Mouse (Mus musculus): ENCODE measurements at regions not wholly inside any gene's neighbourhood (a gene's known extent, or its start where the extent isn't known, plus 50 kb on each side); places are given as distances from the start of the nearest gene placed in this dataset.
A peak's percentile ranks its signal among the peaks of the same experiment; 100 is the strongest.

- Histone ChIP-seq H3K4me1 (ENCODE audit: control insufficient read depth, insufficient read depth, low read length) (no peaks in the 10 kb centered on the region), H3K27me3 (replicated peaks; ENCODE audit: control insufficient read depth, insufficient read depth, low read length) (no peaks in the 10 kb centered on the region; the same call in 1 of the 2 replicates), H3K27ac (ENCODE audit: insufficient read depth, low read depth, low read length) (no peak overlapping the region), H3K36me3 (ENCODE audit: control insufficient read depth, insufficient read depth, low read length) (no peaks in the 10 kb centered on the region), H3K4me3 (ENCODE audit: insufficient read depth, low read depth, low read length) (no peak overlapping the region)
- DNase-seq, result no peak
- TF ChIP-seq CTCF (conservative IDR thresholded peaks at IDR 0.05; ENCODE audit: insufficient read depth, insufficient read length, low read depth, low read length), result no peak
- no peak for TF ChIP-seq POLR2A (IDR thresholded peaks at IDR 0.05; ENCODE audit: low read depth, low read length)
- WGBS, result 54% methylated on average over 3 of the region's 3 CpGs
Measured at GRCm38 (mm10) chr1:43633246-43633645, 97.2 kb upstream of the 1500015O10Rik start.

DNA sequence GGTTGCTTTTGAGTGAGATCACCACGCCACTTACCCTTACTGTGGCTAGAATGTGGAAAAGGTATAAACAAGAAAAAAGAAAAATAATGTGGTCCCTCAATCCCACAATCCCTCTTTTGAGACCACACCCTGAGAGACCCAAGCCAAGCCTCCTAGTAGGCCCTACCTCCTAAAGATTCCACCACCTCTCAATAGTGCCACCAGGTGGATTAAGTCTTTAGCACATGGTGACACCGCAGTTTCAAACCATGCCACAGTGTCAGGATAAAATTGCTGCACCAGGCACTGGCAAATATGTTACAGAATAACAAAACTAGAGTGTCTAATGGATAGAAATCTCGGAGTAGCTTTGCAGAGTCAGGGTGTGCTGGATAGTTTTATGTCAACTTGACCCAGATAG is 94.7 kb upstream of the 1500015O10Rik start:
- H3K27me3 ChIP-seq (replicated peaks; ENCODE audit: control insufficient read depth, insufficient read depth, low read length), result no peaks in the 10 kb centered on the region; the same call in 1 of the 2 replicates
- WGBS, result 73% methylated on average over 3 of the region's 3 CpGs
- H3K27ac ChIP-seq (ENCODE audit: insufficient read depth, low read depth, low read length), result no peak overlapping the region
- no peak overlapping the region for H3K4me3 ChIP-seq (ENCODE audit: insufficient read depth, low read depth, low read length)
- peak; percentile 24 for DNase-seq
- H3K36me3 ChIP-seq (ENCODE audit: control insufficient read depth, insufficient read depth, low read length), result no peaks in the 10 kb centered on the region
- no peaks in the 10 kb centered on the region for H3K4me1 ChIP-seq (ENCODE audit: control insufficient read depth, insufficient read depth, low read length)
- TF ChIP-seq POLR2A (IDR thresholded peaks at IDR 0.05; ENCODE audit: low read depth, low read length) (no peak), CTCF (conservative IDR thresholded peaks at IDR 0.05; ENCODE audit: insufficient read depth, insufficient read length, low read depth, low read length) (peak; percentile 51)

- TF ChIP-seq CTCF (conservative IDR thresholded peaks at IDR 0.05; ENCODE audit: insufficient read depth, insufficient read length, low read depth, low read length) (no peak), POLR2A (IDR thresholded peaks at IDR 0.05; ENCODE audit: low read depth, low read length) (no peak)
- no peaks in the 10 kb centered on the region for H3K4me1 ChIP-seq (ENCODE audit: control insufficient read depth, insufficient read depth, low read length)
- H3K27me3 ChIP-seq (replicated peaks; ENCODE audit: control insufficient read depth, insufficient read depth, low read length), result no peaks in the 10 kb centered on the region; the same call in 1 of the 2 replicates
- no peaks in the 10 kb centered on the region for H3K36me3 ChIP-seq (ENCODE audit: control insufficient read depth, insufficient read depth, low read length)
- no peak overlapping the region for H3K27ac ChIP-seq (ENCODE audit: insufficient read depth, low read depth, low read length)
- H3K4me3 ChIP-seq (ENCODE audit: insufficient read depth, low read depth, low read length), result no peak overlapping the region
- 95% methylated on average over 2 of the region's 2 CpGs for WGBS
- no peak for DNase-seq
Measured at GRCm38 (mm10) chr1:43637956-43638355, 92.4 kb upstream of the 1500015O10Rik start.

DNA sequence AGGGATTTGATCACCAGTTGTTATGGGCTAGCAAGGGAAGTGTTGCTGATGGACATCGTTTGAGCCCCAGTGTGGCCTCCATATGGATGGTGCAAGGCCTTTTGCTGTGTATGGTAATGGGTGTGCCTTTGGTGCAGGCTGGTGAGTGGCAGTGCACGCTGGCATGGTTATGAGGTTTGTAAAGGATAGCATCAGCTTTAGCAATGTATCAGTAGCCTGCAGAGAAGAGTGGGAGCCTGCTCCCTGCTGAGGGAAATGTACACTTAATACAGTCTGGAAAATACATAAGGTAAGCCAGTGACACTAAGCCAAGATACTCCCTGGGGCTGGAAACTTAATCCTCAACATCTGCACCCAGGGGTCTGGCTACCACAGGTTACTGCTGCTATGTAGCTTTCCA is 58.4 kb upstream of the 1500015O10Rik start:
- no peak overlapping the region for H3K4me3 ChIP-seq (ENCODE audit: insufficient read depth, low read depth, low read length)
- H3K27me3 ChIP-seq (replicated peaks; ENCODE audit: control insufficient read depth, insufficient read depth, low read length), result no peaks in the 10 kb centered on the region
- DNase-seq, result no peak
- H3K27ac ChIP-seq (ENCODE audit: insufficient read depth, low read depth, low read length), result no peak overlapping the region
- no peaks in the 10 kb centered on the region for H3K4me1 ChIP-seq (ENCODE audit: control insufficient read depth, insufficient read depth, low read length)
- WGBS, result 63% methylated on average over 2 of the region's 2 CpGs
- H3K36me3 ChIP-seq (ENCODE audit: control insufficient read depth, insufficient read depth, low read length), result no peaks in the 10 kb centered on the region
- no peak for TF ChIP-seq CTCF (conservative IDR thresholded peaks at IDR 0.05; ENCODE audit: insufficient read depth, insufficient read length, low read depth, low read length)
- no peak for TF ChIP-seq POLR2A (IDR thresholded peaks at IDR 0.05; ENCODE audit: low read depth, low read length)
